Mouse (Mus musculus): ENCODE data around the gene Catsperg1.
"Not testable (repeated sequence)": the region's sequence is repeated elsewhere in the genome, so short reads cannot be mapped to it uniquely, and the experiment has no call there.

Gene Catsperg1

GRCm38 (mm10) chr7:29139237-29139636 lies 74.6 kb downstream of the Catsperg1 start:
- DNase-seq (ENCODE audit: extremely low read depth, insufficient read length, low spot score), result not testable (repeated sequence)

- DNase-seq (ENCODE audit: extremely low read depth, insufficient read length, low spot score), result no peak
These were observed 76.4 kb downstream of the Catsperg1 start for GRCm38 (mm10) chr7:29137429-29137828.

GRCm38 (mm10) chr7:29134693-29135386 lies 79.0 kb downstream of the Catsperg1 start, which contains the start of gene Rasgrp4:
Gene Rasgrp4, plus strand, starts transcription at chr7:29134851.
- no peak for DNase-seq (ENCODE audit: extremely low read depth, insufficient read length, low spot score)

- no peak for DNase-seq (ENCODE audit: extremely low read depth, insufficient read length, low spot score)
These were observed 79.6 kb downstream of the Catsperg1 start for GRCm38 (mm10) chr7:29134230-29134629.

Measured in 3134 (cell line).